Mouse (Mus musculus) hindbrain, embryonic 10.5 days (tissue): Measurements from ENCODE around the gene Il10. TPM values are rescaled to one million over a fixed set of nuclear protein-coding genes. Genes with fewer than 3 reads are reported as not detected.

ENCODE experiments used
- polyA plus RNA-seq: library from polyadenylated mRNA; unstranded; fragments of >200 nt; fragmentation: Nextera tagmentation; extraction: Ambion mirVana; gene quantifications from 2 replicates; pipeline ENCODE4 v1.2.1, GENCODE M21; 2016

Il10 gene
- polyA plus RNA-seq, 1 experiment from 2014 or later = not detected

Other genes with a start within 250 kb of the Il10 start
- gene Fcamr, start 218.9 kb upstream of the Il10 start, polyA plus RNA-seq = not detected in 2 replicates
- not detected in 2 replicates for gene Pigr, start 193.2 kb upstream of the Il10 start, polyA plus RNA-seq
- not detected in 2 replicates for gene Fcmr, start 154.2 kb upstream of the Il10 start, polyA plus RNA-seq
- gene Il24, start 132.4 kb upstream of the Il10 start, polyA plus RNA-seq = not detected in 2 replicates
- not detected in 2 replicates for gene Il20, start 108.4 kb upstream of the Il10 start, polyA plus RNA-seq
- gene Il19, start 79.7 kb upstream of the Il10 start, polyA plus RNA-seq = not detected in 2 replicates
- 47.0 and 51.1 TPM in 2 replicates for gene Mapkapk2, start 78.0 kb downstream of the Il10 start, polyA plus RNA-seq
- 11.2 and 12.1 TPM in 2 replicates for gene Dyrk3, start 118.5 kb downstream of the Il10 start, polyA plus RNA-seq
- gene Eif2d, start 133.3 kb downstream of the Il10 start, polyA plus RNA-seq = 53.9 and 60.6 TPM in 2 replicates
- 1.4 and 1.6 TPM in 2 replicates for gene Rassf5, start 225.4 kb downstream of the Il10 start, polyA plus RNA-seq